Mouse (Mus musculus) A20 (cell line): ENCODE data around the gene Ube2v1.

Experiments used
- DNase-seq: peaks from one replicate; pipeline ENCODE4 v3.0.0-alpha.2; 2011; ENCODE audit warnings: low read depth, low spot score

Ube2v1 gene

DNA sequence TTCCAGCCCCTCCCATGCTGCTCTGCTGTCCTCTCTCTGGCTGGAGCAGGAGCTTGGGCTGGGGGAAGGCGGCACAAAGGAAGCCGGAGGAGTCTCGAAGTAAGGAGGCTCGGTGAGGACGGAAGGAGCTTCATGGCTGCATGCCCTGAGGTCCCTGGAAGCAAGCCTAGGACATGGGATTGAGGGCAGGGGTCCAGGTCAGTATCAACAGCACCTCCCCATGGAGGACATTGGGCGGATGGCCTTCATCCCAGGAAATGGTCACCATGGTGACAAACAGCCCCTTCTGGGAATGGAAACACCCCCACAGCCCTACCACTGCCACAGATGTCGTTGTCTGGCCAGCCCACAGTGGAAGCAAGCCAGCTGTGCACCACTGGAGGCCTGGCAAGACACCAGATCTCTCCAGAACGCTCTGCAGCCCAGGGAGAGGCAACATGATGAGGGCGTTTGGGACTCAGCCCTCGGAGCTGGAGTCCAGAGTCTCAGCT, 37.4 kb downstream of the Ube2v1 start:
- DNase-seq, result no peak

DNA sequence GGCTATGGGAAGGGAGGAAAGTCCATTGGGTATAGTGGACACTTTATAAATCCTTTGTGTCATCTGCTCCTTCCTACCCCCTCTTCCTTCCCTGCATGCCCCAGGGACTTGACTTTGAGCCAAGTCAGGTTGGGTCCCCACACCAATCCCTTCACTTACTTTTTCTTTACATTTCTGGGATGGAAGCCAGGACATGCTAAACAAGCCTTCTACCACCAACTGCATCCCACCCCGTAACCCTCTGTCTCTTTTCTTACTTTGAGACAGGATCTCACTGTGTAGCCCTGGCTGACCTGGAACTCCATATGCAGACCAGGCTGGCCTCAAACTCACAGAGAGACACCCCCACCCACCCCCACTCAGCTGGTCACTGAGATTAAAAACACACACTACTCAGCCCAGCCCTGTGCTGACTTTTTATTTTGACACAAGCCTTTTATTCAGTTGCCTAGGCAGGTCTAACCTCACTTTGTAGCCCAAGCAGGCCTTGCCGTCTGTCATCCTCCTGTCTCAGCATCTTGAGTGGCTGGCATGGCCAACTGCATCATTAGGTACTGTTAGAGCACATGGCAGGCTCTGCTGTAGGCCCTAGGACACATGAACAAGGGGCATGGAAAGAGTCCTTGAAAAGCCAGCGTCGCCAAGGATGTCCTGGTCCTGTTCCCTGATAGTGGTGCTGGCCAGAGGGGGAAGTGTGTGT, 38.2 kb downstream of the Ube2v1 start:
- no peak for DNase-seq

DNA sequence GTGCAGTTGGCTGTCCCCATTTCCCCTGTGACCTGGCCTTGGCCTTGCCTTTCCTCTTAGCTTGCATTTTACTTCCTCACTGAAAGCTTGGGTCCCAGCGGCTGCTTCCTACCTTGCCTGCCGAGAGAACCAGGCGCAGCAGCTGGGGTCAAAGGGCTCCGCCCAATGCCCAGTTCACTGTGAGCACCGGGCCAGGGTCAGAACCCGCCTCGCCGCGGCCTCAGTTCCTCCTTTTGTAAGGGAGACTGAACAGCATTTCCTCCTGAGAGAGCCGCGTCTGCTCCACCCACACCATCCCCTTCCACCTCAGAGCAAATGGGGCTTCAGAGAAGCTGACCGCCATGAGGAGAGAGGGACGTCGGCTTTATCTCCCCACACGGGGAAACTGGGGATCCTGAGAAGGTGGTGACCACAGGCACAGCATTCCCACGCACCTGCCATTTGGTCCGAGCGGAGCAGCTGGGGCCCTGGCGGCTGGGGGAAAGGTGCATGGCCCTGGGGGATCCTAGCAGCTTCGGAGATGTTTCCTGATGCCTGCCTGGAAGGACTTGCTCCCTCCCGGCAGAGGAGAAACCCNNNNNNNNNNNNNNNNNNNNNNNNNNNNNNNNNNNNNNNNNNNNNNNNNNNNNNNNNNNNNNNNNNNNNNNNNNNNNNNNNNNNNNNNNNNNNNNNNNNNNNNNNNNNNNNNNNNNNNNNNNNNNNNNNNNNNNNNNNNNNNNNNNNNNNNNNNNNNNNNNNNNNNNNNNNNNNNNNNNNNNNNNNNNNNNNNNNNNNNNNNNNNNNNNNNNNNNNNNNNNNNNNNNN, 42.9 kb downstream of the Ube2v1 start:
- DNase-seq, result peak; percentile 37

DNA sequence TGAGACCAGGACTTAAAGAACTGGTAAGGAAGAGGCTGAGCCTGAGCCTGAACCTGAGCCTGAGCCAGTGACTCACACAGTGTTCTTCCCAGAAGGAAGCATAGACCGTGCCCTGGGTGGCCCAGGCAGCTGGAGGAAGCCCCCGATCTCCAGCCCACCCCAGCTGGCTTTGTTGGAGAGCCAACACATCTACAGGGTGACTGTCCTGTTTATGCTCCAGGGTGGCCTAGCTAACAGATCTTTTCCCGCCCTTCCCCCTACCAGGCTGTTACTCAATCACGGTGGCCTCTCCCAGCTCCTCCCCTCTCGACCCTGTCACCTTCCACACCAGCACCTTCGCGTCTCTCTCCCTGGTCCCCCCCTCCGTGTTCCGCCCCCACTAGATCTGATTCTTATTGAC, 44.9 kb downstream of the Ube2v1 start:
- DNase-seq, result no peak

DNA sequence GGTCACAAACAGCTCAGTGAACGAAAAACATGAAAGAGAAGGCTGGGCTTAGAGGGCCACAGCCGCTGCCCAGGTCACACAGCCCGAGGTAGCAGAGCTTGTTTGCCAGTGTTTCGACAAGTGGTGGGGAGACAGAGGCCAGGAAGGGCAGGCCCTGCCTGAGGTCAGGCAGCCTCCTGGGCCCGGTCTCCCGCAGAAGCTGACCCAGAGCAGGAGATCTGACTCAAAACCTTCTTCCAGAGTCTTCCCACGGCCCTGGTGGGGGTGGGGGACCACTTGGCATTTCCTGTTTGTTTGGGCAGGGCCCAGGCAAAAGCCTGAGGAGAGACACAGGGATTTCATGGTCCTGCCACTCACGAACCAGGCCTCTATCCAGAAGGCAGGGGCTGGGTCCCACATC, 45.9 kb downstream of the Ube2v1 start:
- DNase-seq, result no peak

DNA sequence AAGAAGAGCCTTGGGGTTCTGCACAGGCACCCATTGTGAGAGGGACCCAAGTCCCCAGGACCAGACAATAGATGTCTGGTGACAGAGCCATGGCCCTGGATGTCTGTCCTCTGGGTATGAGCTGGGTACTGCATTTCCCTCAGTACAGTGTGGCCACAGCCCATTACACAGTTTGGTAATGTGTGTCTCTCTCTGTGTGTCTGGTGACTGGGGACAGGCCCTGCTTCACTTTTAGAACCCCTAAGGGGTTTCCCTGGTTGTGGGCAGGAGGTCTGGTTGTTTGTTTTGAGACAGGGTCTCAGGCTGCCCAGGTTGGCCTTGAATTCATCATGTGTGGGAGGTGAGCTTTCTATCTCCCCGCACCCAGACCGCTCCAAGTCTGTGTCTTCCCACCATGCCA, 46.6 kb downstream of the Ube2v1 start:
- no peak for DNase-seq

DNA sequence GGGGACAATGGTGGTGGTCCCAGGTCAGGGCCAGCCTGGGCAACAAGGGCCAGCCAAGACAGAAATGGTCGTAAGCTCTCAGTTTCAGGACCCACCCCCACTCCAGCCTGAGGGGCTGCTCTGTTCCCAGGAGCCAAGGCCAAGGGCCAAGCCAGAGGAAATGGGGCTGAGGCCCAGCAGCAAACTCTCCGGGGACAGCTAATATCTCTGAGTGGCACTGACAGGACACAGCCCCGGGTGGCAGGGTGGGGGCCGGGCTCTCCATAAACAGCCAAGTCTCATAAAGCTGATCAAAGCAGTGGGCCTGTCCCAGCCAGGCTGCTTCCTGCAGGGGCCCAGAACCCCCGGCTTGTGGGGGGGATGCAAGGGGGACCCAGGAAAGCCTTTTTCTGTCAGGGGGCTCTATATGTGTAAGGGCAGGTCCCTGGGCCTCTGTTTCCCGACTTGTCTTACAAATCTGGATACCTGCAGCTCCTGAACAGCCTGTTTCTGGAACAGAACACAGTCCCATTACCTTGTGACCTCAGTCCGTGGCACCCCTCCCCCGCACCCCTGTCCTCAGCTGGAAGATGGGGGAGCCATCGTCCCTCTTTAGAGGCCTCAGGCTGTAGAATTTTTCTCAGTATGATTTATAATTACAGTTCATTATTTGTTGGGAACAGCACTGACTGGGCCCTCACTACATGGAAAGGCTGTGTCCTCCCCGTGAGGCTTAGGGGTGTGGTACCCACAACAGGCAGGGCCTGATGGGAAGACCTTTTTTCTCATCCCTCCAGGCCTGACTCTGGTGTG, 48.5 kb downstream of the Ube2v1 start:
- no peak for DNase-seq

DNA sequence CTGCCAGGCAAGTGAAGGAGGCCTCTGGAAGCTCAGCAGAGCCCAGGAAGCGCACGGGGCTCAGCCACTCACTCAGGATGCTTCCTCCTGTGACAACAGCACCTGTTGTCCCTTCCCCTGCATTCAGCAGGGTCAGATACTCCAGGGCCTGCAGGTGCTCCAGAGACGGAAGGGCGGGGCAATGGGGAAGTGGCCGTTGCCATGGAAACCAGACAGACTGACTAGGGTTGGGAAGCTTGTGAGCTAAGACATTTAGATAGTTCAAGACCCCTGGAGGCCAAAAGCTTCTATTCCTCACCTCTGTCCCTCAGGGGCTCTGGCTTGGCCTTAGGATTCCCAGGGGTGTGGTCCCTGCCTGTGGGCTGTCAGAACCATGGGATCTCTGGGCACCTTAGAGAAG, 53.4 kb downstream of the Ube2v1 start:
- peak; percentile 75 for DNase-seq

DNA sequence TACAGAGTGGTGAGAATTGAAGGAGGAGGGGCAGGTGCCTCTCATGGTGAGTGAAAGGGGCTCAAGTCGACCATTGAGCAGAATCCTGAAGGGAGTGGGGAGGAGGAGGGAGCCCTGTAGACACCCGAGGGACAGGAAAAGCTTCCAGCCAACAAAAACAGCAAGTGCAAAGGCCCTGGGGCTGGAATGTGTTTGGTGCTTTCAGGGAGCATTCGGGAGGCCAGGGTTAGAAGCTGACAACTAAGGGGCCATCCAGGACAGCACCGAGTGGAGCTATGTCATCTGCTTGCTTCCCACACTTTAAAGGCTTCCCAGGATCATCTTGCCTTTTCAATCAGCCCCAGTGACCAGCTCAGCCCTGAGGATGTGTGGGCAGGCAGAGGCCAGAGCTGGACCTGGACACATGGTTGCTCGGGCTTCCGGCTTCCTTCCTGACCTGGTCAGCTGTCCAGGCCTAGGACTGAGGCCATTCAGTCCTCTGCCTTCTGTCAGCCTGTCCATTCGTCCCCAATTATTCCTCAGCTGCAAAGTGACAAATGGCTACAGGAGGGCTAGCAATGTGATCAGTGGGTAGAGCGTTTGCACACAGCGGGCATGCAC, 54.6 kb downstream of the Ube2v1 start:
- no peak for DNase-seq

DNA sequence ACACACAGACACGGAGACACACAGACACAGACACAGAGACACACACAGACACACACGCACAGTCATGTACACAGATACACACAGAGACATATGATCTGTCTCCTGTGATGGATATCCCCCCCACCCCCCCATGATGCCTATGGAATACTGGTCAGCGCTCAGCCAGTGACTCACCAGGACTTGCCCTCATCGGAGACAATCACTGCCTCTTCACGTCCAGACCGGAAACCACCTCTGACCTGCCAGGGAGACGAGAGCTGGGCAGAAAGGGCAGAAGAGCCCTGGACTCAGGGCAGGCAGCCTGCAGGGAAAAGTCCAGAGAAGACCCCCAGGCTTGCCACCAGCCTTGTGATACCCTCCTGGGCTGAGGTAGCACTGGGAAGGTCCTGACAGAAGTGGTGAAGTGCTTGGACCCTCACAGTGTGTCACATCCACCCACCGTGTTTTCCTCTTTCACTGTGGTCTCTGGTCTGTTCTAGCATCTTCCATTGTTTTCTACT, 55.7 kb downstream of the Ube2v1 start:
- no peak for DNase-seq

DNA sequence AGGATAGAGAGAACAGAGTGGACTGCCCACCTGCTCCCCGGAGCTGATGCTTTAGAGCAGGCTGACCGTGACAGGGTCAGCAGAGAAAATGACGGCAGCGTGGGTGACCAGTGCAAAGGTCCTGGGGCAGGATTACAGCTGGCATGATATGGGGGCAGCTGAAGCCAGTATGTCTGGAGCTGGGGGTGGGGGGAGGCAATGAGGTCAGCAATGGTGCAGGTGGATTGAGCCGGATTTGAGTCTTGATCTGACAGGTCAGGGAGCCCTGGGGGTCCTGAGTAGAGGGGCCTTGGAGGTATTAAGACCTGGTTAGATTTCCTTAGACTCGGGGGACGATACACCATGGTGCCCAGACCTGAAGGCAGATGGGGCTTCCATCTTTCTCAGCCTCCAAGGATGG, 56.3 kb downstream of the Ube2v1 start:
- DNase-seq, result no peak

DNA sequence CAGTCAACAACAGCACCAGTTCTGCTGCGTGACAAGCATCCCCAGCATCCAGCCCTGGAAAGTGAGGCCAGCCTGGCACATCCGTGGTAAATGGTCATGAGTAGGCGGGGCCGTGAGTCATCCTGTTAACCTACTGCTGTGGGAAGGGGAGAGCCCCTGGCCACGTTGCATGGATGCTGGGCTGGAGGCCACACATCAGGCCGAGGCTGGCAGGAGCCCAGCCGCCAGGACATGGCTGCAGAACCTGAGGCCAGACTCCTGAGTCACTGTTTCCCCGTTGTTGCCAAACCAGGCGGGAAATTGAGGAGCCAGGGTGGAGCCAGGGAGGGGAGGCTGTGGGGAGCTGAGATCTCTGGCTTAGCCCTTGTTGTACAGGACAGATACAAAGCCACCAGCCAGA, 57.1 kb downstream of the Ube2v1 start:
- DNase-seq, result no peak

DNA sequence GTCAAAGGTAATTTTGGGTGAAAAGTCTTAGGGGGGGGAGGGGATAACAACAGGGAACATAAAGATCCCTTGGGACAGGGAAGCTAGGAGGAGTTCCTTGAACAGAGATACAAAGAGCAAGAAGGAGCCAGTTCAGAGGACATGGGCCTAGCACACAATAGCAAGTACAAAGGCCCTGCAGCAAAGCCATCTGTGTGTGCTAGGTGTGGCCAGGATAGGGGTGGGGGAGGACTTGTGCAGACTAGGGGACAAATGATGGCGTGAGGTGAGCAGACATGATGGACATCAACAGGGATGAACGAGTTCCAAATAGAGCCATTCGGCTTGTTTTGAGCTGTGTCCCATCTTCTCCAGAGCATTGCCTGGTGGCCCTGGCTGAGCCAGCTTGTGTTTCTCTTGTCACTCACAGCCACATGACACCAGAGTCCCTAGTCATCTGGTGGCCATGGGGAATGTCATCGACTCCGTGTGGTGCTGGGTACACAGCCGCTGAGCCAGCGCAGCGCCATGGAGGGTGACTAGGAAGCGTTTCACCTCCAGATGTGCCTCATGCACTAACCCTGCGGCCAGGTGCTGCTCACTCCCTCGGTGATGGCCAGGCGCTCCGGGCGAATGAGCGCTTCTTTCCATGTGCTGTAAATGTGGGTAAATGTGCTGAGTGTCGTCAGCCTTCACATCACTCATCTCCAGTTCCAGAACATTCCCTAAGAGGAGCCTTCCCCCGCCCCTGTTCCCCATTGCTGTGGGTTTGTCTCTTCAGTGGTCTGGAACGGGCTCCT, 60.3 kb downstream of the Ube2v1 start:
- DNase-seq, result no peak

DNA sequence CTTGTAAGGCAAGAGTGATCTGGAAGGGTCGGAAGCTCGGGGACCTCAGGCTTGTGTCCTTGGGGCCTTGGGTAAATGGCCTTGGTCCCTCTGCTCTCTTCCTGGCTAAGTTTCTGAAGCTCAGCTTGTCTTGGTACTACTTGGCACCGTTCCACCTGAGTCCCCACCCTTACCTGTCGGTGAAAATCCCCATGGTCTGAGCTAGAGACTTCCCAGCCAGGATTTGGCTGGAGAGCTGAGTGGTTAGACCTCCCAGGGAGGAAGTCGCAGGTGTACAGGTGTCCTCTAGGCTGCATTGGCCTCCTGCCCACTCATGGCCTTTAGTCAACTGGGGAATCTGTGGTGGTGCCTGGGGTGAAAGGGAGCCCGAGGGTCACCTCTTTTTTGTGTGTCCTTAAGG, 61.1 kb downstream of the Ube2v1 start:
- no peak for DNase-seq

DNA sequence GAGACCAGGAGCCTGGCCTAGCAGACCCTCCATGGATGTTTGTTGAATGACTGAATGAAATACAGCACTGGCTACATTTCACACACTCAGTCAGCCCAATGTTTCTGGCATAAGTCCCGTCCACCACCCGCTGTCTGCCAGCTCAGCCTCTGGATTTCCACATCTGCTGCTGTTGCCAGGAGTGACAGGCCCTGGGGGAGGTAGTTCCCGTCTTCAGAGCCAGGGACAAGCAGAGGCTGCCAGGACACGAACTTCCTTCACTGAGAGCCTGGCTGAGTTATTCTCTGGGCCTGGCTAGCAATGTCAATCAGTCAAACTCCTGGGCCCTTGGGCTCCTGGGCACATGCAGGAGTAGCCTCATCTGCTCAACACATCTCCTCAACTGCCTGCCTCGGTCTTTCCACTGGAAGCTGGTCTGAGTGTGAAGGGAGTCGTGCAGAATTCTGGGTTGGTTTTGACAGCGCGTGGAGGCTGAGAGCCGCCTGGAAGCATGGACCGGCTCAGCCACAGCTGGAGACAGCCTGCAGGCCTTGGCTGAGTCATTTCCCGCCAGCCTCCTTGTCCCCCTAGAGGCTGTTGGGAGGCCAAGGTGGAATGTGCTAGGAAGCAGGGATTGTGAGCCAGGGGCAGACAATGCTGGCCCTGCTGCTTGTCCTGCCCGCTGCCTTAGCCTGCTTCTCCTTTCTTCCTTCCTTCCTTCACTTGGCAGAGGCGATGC, 61.8 kb downstream of the Ube2v1 start:
- DNase-seq, result no peak

DNA sequence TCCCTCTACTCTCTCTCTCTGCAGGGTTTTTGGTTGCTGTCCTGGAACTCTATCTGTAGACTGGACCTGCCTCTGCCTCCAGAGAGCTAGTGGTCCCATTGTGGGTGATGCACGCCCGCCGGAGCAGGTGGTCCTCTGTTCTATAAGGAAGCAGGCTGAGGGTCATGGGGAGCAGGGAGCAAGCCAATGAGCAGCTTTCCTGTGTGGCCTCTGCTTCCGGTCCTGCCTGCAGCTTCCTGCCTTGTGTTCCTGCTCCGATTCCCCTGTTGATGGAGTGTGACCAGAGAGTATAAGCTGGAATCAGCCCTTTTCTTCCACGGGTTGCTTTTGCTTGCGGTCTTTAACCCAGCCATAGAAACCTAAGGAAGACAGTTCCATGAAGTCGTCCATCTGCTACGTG, 63.8 kb downstream of the Ube2v1 start:
- no peak for DNase-seq

DNA sequence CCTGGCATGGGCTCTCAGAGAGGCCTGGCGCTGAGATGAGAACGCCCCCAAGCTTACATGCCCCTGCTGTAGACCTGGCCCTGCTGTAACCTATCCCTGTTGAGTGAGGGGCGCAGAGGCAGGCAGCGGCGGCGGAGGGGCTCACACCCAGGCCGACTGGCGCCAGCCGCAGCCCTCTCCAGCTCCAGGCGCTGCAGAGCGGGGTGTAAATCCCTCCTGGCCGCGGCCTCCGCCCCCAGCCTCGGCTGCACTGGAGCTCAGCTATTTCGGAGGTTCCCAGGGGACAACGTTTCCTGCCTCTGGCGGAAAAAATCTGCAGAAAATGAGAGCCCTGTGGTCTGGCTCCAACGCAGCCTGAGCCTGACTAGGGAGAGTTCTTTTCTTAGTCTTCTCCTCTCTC, 66.2 kb downstream of the Ube2v1 start:
- DNase-seq, result no peak

DNA sequence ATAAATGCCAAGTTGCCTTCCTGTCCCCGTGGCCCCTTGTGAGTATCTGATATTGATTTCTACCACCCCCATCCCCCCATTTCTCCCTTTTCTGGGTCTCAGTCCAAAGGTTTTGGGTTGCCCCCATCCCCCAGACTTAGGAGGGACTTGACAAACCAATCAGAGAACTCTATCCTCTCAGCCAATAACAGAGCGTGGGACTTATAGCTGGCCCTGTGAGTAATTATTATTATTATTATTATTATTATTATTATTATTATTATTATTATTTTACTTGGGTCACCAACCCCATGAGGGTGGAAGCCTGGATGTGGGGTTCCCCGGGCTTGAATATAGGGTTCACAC, 66.6 kb downstream of the Ube2v1 start:
- DNase-seq, result no peak

DNA sequence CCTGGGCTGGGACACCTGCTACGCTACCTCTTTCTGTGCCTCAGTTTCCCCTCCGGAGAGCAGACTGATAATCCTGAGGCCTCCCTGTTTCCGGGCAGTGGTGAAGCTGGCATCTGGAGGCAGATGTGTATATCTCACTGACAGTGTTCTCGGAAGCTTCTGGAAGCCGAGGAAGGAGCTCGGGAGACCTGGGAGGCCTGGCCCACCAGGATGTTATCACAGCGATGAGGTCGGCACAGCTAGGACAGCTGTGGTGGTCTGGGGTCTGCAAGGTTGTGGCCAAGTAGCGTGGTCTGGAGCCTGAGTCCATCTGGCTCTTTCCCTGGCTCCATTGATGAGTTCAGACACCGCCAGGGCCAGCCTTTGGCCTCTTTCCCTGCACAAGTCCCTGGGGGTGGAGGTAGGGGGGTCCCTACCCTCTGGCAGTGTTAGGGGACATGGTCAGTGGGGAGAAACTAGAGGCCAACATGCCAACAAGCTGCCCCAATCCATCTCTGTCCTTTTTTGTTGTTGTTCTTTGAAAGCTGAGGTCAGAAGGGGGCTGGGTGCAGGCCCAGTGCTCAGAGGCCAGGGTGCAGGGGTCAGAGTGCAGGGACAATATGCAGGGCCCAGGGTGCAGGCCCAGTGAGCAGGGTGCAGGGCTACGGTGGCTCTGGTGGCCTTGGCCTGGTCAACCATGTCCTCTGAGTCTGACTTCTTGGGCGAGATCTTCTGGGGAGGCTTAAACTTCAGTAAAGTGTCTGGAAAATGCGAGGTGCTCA, 67.2 kb downstream of the Ube2v1 start:
- DNase-seq, result no peak

DNA sequence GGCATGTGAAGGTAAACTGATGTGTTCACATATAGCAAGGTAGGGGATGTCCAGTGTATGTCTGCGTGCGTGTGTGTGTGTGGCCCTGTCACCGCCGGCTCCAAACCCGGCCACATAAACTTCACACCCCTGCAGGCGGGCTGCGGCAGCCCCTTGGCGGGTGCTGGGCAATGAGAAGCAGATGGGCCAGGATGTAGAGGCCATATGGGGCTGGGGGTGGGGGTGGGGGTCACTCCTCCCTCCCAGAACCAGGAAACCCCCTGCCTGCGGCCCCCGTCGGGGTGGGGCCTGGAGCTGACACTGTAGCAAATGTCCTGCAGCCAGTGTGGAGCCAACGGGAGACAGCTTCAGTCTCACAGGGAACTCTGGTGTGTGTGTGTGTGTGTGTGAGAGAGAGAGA, 68.2 kb downstream of the Ube2v1 start:
- DNase-seq, result no peak
